Mouse (Mus musculus): ENCODE measurements around the gene Tmcc2. TPM values are rescaled to one million over a fixed set of nuclear protein-coding genes. Genes with fewer than 3 reads are reported as not detected.

The Tmcc2 gene
- 10 to 100 TPM in 1 of 2 experiments, 1 to 10 TPM in 1; 7.1 to 13.2 TPM for polyA plus RNA-seq (2012; fragmentation: generic; extraction: Trizol)

GRCm38 (mm10) chr1:132390691-132391579, at the start of gene Tmcc2:
Tmcc2 (minus strand) TSS chr1:132391281.

GRCm38 (mm10) chr1:132417319-132418251, 26.5 kb upstream of the Tmcc2 start, which contains the start of gene Dstyk:
Dstyk (plus strand) TSS chr1:132417555.

GRCm38 (mm10) chr1:132315889-132316624, 75.0 kb downstream of the Tmcc2 start, which contains the start of gene Nuak2:
Nuak2 (plus strand) TSS chr1:132316126.

Other genes starting within 250 kb of the Tmcc2 start
- gene Lemd1, start 199.8 kb downstream of the Tmcc2 start, polyA plus RNA-seq (2012; fragmentation: generic; extraction: Trizol), result under 1 TPM; 0.02 to 0.17 TPM
- gene AC124108.1, start 199.8 kb downstream of the Tmcc2 start, polyA plus RNA-seq (2012; fragmentation: generic; extraction: Trizol), result under 1 TPM; under 0.01 to 0.09 TPM
- not detected for gene Gm10188, start 161.5 kb downstream of the Tmcc2 start, polyA plus RNA-seq (2012; fragmentation: generic; extraction: Trizol)
- 10 to 100 TPM; 21.2 to 41.8 TPM for gene Klhdc8a, start 92.7 kb downstream of the Tmcc2 start, polyA plus RNA-seq (2012; fragmentation: generic; extraction: Trizol)
- 1 to 10 TPM; 3.2 to 5.8 TPM for gene Nuak2, start 75.2 kb downstream of the Tmcc2 start, polyA plus RNA-seq (2012; fragmentation: generic; extraction: Trizol)
- 10 to 100 TPM in 1 of 2 experiments, under 1 TPM in 1; 0.20 to 10.4 TPM for gene Dstyk, start 26.3 kb upstream of the Tmcc2 start, polyA plus RNA-seq (2012; fragmentation: generic; extraction: Trizol)
- gene Rbbp5, start 86.1 kb upstream of the Tmcc2 start, polyA plus RNA-seq (2012; fragmentation: generic; extraction: Trizol), result 10 to 100 TPM in 1 of 2 experiments, 1 to 10 TPM in 1; 4.0 to 14.5 TPM
- gene Tmem81, start 114.9 kb upstream of the Tmcc2 start, polyA plus RNA-seq (2012; fragmentation: generic; extraction: Trizol), result 1 to 10 TPM in 1 of 2 experiments, under 1 TPM in 1; 0.30 to 2.4 TPM
- gene Cntn2, start 152.0 kb upstream of the Tmcc2 start, polyA plus RNA-seq (2012; fragmentation: generic; extraction: Trizol), result not detected

Data from C3H10T1/2 (cell line).